Mouse (Mus musculus) urinary bladder, postnatal 25 days (tissue): ENCODE data around the gene Ell2.

ENCODE experiments used
- DNase-seq: peaks from one replicate; pipeline ENCODE4 v3.0.0; 2022; ENCODE audit warnings: low spot score

Gene Ell2

DNA sequence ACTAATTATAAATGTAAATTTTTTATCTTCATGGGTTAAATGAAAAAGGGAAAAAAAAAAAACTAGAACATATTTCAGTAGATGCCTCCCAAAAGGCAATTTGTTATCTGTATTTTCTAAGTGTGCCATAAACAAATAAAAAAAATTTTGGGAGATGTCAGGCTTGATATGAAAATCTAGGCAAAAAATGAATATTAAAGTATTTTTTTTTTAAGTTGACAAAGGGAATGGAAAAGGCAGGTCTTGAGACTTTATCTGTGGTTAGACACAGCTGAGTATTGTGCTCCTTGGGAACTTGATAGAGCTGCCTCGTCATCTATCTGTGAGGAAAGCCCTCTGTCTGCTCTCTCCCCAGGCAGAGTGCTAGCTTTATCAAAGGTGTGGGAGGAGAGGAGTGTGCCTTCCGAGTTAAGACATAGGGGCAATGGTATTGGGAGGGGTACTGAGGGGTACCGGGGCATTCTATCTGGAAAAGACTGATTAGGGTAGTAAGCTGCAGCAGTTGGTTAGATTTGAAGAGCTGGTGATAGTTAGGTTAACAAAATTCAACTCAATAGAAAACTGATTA is 27.1 kb downstream of the Ell2 start:
- no peak for DNase-seq

DNA sequence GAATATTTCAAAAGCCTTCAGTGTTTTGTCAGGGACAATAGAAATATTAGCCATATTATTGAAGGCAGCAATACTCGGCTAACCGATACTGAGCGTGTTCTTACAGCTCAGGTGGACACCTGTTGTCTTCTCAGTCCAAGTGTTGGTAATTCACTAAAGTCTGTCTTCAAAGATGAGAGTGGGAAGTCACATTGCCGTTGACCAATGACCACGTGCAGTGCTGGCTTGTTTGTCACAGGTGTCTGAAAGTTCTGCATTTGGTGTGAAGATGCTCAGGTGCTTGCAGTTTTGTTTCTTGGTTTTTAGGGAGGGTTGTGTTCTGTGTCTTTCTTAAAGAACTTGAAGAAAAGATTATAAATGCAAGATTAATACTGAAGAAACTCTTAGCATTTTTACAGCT is 27.7 kb downstream of the Ell2 start:
- DNase-seq: no peak

DNA sequence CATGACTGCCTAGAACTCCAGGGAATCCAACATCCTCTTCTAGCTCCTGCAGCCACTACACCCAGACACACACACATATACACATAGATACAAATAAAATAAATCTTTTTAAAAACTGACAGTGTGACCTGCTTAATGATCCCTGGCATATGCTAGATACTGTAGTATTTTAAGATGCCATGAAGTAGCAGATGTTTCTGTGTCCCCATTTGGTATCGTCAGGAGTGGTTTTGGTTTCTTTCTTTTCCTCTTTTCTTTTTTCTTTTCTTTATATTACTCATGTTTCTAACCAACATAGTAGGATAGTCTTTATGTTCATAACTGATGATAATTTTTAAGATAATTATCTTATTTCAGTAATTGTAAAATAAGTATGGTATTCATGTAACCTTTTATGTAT is 29.0 kb downstream of the Ell2 start:
- no peak for DNase-seq

DNA sequence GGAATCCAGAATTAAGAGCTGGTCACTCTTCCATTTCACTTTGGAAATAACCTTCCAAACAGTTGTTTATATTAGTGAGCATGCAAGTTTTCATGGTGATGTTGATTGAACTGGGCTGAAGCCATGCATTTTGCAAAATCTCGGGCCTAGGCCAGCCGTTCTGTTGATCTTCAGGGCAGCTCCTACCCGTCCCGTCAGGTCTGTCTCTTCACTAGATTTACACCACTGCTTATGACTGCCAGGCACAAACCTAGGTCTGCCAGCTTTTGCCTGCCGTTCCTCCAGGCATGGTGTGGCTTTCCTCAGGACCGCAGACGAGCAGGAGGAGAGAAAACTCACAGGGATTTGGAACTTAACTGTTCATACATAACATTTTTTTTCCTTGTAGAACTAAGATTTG is 31.4 kb downstream of the Ell2 start:
- no peak for DNase-seq

DNA sequence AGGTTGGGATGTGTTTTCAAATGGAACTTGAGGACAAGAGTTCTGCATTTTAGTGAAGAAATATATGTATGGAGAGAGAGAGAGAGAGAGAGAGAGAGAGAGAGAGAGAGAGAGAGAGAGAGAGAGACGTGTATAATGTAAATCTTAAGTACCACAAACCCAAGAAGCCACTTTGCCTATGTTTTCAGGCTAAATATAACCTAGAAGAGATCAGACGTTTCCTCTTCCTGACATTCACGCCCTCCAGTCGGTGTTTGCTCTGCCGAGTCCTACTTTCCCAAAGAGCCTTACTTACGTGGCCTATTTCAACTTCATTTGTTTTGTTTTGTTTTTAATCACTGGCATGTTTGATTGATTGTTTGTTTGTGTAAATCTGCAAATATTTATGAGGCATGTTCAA is 32.0 kb downstream of the Ell2 start:
- DNase-seq: no peak

DNA sequence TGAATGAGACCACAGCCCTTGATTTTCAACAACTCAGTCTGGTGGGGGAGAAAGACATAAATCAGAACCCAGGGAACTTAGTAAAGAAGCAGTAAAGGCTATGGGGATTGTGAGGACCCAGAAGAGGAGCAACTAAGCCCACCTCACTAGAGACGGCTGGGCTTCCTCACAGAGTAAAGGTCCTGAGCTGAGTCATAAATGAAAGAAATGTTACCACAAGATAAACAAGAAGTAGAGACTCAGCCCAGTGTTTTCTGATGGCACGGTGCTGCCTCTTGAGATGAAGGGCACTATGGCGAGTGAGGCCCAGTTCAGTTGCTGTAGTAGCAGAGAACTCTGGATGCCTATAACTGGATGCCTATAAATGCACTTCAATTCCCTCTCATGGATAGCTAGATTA is 32.4 kb downstream of the Ell2 start:
- DNase-seq: no peak

DNA sequence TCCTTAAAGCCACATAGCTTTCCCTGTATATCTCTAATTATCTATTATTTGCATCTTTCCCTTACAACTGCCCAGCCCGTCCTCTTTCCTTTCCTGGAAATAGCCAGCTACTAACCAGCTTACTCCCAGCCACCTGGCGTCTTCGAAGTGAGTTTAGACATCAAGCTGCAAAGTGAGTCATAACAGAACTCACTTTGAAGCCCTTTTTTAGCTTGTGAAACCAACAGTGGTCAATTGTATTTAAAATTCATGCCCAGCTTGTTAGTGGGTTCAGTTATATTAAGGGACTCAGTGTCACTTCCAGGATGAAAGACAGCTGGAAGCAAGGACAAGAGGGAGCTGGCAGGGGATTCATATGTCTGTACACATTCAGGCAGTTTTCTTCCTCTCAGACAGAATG is 33.5 kb downstream of the Ell2 start:
- no peak for DNase-seq

DNA sequence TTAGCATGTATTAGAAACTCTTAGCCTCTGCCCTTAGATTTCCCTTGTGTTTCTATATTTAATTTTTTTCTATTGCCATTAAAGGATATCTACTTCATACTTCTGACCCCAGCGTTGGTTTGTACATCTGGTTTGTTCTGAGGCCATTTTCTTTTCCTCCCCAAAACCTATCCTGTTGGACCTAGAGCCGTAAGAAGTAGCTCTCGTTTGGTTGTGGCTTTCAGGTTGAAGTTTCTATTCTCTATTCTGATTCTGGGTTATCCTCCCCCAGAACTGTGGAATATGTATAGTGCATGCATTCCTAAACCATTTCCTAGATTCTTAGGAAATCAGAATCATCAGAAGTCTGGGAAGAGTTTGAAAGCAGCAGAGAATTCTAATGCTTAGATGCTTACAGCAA is 34.6 kb downstream of the Ell2 start:
- DNase-seq: no peak

DNA sequence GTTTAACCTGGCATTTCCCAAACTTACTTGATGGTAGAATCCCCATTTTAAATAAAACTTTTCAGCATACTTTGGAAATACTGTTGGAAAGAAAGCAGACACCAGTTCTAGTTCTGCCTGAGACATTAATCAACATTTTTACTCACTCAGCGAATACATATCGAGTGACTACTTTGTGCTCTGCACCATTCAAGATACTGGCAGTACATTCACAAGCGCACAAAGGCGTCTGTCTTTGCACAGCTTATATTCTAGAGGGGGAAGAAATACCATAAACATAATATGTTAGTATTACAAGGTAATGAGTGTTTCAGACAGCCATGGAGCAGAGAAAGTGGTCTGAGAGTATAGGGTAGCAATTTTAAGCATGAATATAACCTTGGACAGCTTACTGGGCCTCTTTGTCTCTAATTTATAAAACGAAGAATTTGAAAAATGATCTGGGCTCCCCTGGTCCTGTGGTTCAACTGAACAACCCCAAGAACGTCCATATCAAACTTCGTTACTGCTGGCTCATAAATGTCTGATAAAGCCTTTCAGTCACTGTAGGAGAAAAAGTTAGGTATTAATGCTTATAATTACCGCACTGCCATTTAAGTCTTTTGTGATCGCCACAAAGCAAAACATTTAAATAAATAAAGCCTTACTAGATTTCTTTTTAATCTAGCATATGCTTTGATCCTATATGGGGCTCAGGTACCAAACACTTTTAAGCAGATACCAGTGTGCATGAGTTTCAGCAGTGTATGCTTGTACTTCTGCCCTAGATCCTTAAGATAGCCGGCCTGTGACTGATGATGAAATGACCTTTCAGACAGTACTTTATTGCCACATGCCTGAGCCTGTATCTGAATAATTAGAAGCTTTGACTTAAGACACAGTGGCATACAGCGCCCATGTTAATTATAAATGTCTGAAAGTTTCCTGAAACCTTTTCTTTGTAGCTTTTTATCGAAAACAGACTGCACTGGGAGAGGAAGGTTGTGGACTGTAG is 35.5 kb downstream of the Ell2 start:
- no peak for DNase-seq

DNA sequence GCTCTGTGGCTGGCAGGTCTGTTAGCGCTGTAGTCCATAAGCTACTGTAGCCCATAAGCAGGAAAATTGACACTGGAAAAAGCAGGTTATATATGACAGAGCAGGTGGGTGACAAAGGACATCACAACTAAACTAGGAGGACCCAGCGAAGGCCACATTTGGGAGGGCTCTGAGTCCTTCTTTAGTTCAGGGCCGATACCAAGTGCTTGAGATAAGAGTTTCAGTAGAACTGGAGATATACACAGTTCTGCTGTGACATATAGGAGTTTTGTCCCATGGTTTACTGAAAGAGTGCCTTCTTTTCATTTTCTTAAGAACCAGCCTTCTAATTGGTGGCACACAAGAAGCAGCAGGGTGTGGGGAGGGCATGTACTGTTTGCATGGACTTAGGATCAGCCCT is 36.4 kb downstream of the Ell2 start:
- no peak for DNase-seq

DNA sequence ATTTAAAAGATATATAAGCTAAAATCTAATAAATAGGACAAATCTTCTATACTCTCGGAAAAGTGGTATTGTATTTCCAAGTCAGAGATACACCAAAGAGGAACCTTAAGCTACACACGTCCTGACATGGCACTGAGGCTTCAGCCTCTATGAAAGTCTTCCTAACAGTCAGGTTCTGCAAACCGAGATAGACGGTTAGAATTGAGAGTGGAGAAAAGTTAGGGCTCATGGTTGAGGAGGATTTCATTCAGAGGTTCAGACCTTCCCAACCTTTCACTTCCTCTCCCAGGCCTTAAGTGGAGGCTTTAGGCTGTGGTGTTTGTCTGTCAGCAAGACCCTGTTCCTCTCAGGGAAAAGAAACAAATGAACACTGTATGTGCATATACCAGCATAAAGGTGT is 37.5 kb downstream of the Ell2 start:
- no peak for DNase-seq

DNA sequence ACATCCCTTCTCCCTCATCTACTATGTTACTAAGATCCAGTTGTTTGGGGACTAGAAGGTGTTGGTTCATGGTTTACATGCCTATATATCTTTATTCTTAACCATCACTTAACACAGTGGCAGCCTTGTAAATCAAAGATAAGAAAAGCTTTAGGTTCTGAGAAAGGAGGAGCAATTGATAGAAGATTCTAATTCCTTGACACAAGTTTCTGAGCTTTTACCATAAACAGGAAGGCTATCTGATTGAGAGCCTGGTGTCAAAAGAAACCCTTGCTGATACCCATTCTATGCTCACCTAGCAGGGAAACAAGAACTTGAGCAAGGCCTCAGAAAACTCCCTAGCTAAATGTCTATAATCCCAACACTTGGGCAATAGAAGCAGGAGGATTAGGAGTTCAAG is 38.8 kb downstream of the Ell2 start:
- no peak for DNase-seq

DNA sequence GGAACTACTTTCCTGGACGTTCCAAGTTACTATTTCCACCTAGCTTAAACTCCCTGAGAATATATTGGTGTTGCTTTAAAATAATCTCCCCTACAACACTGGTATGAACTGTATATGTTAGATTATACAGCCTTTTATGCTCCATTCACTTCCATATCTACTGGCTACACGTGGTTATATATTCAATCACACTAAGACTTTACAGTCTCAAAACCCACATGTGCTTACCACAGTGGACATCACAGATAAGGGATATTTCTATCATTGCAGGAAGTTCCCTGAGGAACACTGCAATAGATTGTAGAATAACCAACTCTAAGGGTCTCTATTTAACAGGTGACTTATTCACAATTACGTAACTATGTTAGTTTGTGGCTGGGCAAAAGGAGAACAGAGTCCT is 40.7 kb downstream of the Ell2 start:
- DNase-seq: no peak

DNA sequence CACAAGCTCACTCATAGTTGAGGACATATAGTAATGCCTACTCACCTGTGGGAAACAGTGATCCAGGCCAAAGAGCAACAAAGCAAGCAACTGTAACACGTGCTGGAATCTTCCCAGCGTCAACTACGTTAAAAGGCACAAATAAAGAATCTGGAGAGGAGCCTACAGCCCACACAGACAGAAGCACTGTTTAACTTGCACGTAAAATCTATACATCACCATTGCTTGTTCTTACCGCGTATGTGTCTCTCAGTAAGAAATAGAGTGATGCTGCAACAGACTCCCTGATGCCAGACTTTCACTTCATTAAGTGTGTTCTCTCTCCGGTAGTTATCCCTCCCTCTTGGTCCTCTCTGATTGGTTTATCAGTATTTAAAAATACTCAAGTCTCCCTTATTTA is 42.1 kb downstream of the Ell2 start:
- no peak for DNase-seq

DNA sequence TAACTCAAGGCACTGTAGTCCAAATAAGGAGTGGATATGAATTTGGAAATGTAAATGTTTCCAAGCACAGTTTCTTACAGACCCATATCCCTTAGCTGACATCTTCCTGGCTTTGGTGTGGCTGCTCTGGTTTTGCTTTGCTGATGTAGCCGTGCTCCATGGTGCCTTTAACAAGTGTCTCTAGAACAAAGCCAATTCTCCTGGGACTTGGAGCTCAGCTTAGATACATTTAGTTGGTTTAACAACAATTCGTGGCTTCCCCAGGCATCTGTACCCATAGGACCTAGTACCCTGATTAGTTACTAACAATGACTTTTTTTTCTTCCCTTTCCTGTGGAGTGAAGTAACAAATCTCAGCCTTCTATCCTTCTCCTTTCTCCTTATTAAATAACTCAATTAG is 44.2 kb downstream of the Ell2 start:
- no peak for DNase-seq

DNA sequence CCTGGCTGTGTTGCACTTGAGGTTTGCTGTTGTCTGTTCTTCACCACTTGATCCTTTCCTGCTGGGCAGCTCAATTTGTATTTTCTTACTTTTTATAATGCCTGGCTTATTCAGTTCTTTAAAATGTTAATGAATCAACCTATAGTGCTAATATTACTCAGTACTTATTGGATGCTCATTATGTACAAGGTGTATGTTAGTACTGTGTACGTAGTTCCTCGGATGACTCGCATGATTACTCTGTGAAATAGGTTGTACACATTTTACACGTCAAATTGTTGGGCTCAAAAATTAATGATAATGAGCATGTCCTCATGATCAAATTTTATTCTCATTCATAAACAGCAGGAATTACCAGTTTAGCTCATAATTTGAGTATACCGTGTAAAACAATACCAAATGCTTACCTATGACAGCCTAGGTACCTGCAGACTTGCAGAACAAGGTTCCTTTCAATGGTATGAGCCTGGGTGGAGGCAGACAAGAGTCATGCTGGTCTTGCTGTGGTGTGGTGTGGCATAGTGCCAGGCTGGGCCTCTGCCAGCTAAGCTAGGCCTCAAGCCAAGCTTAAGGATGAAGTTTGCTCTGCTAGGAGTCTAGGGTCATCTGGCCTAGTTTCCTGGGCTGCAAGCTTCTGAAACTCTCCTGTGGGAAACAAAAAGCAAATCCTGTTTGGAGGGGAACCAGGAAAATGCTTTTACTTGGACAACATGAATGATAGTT is 45.8 kb downstream of the Ell2 start:
- peak; percentile 70 for DNase-seq

DNA sequence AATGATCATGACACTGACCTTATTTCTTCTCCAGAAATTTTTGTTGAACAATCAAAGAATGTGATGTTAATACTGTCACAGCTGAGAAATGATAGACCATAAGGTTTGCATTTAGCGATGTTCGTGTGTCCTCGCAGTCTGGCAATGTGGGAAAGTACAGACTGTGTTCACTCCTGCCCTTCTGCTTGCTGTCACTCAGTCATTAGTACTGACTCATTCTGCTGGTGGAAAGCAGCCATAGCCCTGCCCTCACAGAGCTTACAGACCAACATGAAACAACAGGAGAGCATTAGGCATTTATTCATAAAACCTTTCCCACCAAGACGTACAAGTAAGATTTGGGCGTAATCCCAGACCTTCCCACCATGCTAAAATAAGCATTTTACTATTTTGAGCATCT is 47.8 kb downstream of the Ell2 start:
- no peak for DNase-seq

DNA sequence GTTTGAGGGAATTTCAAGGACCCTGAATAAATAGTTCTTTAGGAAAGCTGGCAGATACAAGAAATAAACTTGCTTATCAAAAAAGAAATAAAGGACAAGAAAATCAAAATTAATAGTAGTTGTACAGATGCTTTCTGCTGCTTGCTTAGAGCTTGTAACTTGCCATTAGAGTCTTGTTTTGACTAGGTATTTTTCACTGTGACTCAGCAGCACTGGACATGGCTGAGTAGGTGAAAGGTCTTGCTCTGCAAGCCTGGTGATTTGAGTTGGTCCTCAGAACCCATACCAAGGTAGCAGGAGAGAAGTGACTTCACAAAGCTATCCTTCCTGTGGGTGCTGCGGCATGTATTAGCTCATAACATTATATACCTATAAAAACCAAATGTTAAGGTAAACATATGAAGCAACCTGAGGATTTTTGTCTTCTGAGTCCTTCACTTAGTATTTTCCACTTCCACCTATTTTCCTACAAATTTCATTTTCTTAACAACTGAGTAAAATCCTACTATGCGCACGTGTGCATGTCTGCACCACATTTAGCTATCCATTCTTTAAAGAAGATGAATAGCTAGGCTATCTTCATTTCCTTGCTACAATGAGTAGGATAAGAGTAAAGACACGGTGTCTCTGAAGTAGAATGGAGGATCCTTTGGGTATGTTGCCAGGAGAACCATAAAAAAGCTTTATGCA is 54.4 kb downstream of the Ell2 start:
- DNase-seq: no peak

DNA sequence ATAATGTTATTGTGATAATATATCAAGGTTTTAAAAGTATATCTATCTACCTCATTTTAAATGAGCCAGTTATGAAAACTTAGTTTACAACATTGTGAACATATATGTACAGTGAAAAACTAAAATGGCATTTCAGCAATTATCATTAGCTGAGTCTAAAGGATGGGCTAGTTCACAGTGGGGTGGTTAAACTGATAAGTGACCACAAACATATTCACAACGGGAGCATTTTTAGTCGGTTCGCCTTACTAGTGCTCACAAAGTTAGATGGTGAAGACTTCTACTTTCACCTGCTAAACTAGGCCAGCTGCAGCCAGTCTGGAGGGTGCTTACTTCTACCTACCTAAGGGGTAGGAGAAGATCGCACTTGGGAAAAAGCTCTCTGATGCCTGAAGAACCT is 56.2 kb downstream of the Ell2 start:
- DNase-seq: no peak

DNA sequence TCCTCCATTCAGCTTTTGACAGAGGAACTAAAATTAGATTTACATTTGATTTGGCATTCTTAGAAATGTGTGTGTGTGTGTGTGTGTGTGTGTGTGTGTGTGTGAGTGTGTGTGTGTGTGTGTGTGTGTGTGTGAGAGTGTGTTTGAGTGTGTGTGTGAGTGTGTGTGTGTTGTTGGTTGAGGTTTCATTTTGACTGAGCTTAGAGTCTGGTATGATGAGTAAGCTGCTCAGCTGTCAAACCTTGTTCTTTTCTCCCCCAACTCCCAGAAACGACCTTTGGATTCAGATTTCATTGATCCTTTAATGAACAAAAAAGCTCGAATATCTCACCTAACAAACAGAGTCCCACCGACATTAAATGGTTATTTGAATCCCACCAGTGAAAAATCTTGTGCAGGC is 56.7 kb downstream of the Ell2 start:
- DNase-seq: no peak

DNA sequence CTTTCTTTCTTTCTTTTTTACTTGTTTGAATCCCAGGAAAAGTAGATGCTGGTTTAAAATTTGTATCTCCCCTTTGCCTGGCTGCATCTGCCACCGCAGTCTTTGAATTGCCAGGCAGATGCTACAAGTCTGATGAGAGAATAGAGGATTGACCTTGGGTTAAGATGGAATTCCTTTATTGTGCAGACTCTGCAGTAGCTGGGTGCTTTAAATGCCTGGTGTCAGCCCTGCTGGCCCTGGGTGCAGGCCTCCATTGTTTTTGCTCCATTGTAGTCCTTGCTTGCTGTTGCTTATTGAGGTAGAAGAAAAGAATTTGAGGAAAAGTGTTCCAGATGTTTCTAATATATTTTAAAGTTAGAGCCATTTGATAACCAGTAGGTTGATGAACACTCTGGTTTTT is 59.2 kb downstream of the Ell2 start:
- no peak for DNase-seq

DNA sequence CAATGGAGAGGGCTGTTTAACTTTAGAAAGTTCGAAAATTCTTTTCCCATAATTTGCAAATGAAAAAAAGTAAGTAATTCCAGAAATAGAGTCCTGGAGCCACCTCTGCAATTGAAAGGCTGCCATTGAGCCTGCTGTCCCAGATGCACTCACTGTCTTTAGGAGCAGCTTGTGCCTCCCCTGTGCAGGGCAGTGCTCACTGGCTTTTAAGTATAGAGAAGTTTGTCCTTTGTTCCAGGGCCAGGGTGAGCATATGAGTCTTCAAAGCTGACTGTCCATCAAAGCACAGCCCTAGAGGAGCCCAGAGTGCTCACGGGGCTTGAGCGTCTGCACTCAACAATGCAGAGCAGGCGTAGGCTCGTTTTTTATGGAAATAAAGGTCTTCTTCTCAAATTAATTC is 59.7 kb downstream of the Ell2 start:
- DNase-seq: no peak

DNA sequence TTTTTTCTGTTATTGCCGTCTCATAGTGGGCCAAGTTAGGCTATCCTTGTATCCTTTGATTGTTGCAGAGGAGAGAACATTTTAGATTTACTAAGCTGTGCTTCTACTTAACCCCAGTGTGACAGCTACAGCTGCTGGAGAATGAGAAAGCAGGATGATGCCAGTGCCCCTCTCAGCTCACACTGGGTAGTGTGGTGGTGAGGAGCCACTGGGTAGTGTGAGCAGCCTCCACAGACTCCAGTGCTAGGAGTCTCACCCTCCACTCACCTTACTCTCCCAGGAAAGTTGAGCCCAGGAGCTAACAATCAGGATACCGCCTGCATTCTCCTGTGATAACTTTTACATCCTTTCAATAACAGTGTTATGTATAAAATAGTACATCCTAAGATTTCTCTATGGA is 60.4 kb downstream of the Ell2 start:
- DNase-seq: no peak
